Mouse (Mus musculus): ENCODE data around the gene Gng11. TPM values are rescaled to one million over a fixed set of nuclear protein-coding genes. Genes with fewer than 3 reads are reported as not detected.

The Gng11 gene
- polyA plus RNA-seq, 1 experiment from 2014 or later: 35.1 TPM

DNA sequence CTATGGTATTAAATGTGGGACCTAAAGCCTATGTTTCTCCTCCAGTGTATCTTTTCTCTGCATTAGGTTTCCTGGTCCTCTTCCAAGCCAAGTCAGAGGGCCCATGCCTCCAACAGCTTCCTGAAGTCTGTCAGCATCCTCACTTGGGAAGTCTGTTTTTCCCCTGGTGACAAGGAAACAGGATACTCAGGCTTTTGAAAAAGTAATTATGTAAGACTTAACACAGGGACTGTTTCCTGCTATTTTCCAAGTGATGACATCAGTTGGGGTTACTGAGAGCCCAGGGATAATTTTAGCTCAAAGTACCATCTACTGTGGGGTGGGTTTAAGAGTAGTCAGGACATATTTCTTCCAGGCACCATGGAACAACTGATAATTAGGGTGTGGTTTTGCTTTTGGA lies 5.8 kb downstream of the Gng11 start:
- no peaks in the 10 kb centered on the region for H3K27me3 ChIP-seq (ENCODE audit: low read depth, poor library complexity, severe bottlenecking)
- H3K4me1 ChIP-seq: 0 out of 2 replicates have a peak, but pooled peaks cover 5% of the 10 kb centered on the region
- DNase-seq (ENCODE audit: low spot score): no peak
- no peaks in the 10 kb centered on the region for H3K9me3 ChIP-seq (replicated peaks)
- no peaks in the 10 kb centered on the region for H3K36me3 ChIP-seq
- no peak overlapping the region for H3K4me3 ChIP-seq
- no peak overlapping the region for H3K27ac ChIP-seq

DNA sequence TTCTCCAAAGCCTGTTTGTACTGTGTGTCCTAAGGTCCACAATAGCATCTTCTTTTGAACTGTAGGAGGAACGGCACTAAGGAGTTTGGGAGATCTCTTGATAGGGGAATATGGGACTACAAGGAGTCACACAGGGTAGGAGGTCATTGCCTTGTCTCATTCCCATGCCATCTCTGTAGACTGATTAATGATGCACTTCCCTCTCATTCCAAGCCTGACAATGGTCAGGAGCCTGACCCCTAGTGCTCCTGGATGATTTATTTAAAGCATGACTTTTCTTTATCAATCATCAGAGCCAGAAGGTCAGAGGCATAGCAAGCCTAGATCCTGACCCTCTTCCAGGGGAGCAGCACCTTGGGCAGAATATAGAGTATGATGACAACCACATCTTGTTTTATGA lies 18.9 kb downstream of the Gng11 start:
- H3K4me3 ChIP-seq: no peak overlapping the region
- H3K9me3 ChIP-seq (replicated peaks): no peaks in the 10 kb centered on the region
- H3K36me3 ChIP-seq: no peaks in the 10 kb centered on the region
- H3K27ac ChIP-seq: no peak overlapping the region
- no peaks in the 10 kb centered on the region for H3K27me3 ChIP-seq (ENCODE audit: low read depth, poor library complexity, severe bottlenecking)
- 58% methylated on average over 1 of the region's 1 CpGs for WGBS
- no peak for DNase-seq (ENCODE audit: low spot score)
- no peaks in the 10 kb centered on the region for H3K4me1 ChIP-seq

DNA sequence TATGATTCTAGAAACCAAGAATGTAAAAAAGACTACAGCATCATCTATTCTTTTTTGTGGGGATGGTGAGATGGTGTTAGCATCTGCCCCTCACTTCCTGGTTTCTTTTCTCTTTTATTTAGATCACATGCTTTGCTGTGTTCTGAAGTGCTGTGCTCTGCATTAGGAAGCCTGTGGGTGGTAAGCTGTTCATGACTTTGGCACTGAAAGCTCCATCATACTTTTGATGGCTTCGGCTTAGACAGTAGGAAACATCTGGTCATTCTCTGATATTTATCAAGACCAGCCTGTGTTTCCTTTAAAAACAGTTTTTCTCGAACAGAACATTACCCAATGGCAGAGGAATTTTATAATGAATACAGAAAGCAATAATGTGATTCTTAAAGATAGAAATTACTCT lies 22.7 kb downstream of the Gng11 start:
- no peaks in the 10 kb centered on the region for H3K27me3 ChIP-seq (ENCODE audit: low read depth, poor library complexity, severe bottlenecking)
- WGBS: 70% methylated on average over 2 of the region's 2 CpGs
- H3K27ac ChIP-seq: no peak overlapping the region
- no peaks in the 10 kb centered on the region for H3K36me3 ChIP-seq
- H3K4me3 ChIP-seq: no peak overlapping the region
- DNase-seq (ENCODE audit: low spot score): no peak
- H3K4me1 ChIP-seq: no peaks in the 10 kb centered on the region
- H3K9me3 ChIP-seq (replicated peaks): no peaks in the 10 kb centered on the region

DNA sequence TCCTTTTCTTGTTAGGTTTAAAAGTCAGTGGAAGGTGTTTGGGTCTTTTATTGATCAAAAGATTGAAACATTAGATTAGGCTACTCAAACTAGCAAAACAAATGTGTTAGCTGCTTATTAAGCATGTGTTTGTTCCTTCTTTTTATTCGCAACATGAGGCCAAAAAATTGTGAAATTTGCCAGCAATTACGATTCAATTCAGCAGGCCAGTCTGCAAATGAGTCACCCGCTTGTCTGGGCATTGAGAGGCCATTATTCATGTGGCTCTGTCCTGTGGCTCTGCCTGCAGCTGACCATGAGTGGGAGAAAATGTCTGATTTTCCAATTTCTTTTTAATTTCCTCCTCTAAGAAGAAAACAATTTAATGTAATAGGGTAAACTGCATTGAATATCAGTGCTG lies 27.3 kb downstream of the Gng11 start:
- no peak for DNase-seq (ENCODE audit: low spot score)

DNA sequence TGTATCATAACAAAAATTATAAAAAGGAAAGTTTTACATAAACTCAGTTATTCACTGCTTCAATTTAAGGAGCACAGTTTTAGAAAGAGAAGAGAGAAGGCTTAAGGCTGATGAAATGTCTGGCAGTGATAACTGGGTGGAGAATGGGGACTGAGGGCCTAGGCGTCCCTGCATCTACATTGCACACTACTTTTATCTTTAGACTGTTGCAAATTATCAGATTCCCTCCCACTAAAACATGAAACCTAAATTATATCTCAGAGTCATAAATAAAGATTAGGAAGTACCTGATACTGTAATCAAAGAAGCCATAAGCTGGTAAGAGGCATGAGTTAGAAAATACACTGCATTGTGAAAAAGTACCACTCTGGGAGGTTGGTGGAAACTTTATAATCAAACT lies 38.1 kb downstream of the Gng11 start:
- no peaks in the 10 kb centered on the region for H3K27me3 ChIP-seq (ENCODE audit: low read depth, poor library complexity, severe bottlenecking)
- DNase-seq (ENCODE audit: low spot score): no peak
- H3K36me3 ChIP-seq: no peaks in the 10 kb centered on the region
- WGBS: 82% methylated on average over 1 of the region's 1 CpGs
- H3K4me3 ChIP-seq: no peak overlapping the region
- no peaks in the 10 kb centered on the region for H3K9me3 ChIP-seq (replicated peaks)
- H3K4me1 ChIP-seq: no peaks in the 10 kb centered on the region
- H3K27ac ChIP-seq: no peak overlapping the region

More for the DNA sequence above, 27.3 kb downstream of the Gng11 start:
- no peaks in the 10 kb centered on the region for H3K36me3 ChIP-seq
- WGBS: 81% methylated on average over 3 of the region's 3 CpGs
- H3K9me3 ChIP-seq (replicated peaks): no peaks in the 10 kb centered on the region
- no peak overlapping the region for H3K4me3 ChIP-seq
- H3K27me3 ChIP-seq (ENCODE audit: low read depth, poor library complexity, severe bottlenecking): no peaks in the 10 kb centered on the region
- no peak overlapping the region for H3K27ac ChIP-seq
- no peaks in the 10 kb centered on the region for H3K4me1 ChIP-seq

DNA sequence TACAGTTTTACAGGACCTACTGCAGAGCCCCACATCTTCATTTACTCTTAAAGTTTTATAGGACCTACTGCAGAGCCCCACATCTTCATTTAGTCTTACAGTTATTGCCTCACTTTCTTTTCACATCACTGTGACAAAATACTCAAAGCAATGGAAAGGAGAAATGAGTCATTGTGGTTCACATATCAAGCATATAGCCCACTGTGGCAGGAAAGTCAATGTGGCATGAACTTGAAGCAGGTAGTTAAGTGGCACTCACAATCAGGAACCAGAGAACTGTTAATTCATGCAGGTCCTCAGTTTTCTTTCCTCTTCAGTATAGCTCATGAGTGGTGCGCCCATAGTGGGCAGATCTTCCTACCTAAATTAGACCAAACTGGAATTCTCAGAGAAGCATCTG lies 43.5 kb downstream of the Gng11 start:
- Histone ChIP-seq H3K4me1 (no peaks in the 10 kb centered on the region), H3K27me3 (ENCODE audit: low read depth, poor library complexity, severe bottlenecking) (no peaks in the 10 kb centered on the region), H3K27ac (no peak overlapping the region), H3K36me3 (no peaks in the 10 kb centered on the region), H3K9me3 (replicated peaks) (no peaks in the 10 kb centered on the region), H3K4me3 (no peak overlapping the region)
- DNase-seq (ENCODE audit: low spot score): no peak
- WGBS: 97% methylated on average over 1 of the region's 1 CpGs

DNA sequence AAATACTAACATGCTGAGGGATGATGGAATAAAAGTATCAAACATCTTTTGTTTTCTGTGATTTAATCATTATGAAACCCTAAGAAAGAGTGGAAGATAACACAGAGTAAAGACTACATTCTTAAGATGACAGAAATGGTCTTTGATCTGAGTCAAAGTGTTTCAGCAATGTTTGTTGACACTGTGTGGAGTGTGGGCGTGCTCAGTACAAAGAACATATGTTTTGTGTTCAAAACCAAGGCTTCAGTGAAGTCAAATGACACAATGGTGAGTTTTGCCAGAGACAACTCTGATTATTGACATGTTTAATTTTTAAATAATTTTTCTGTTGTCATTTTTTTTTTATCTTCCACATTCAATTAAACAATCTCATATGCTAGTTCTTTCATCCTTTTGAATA lies 49.1 kb downstream of the Gng11 start:
- Histone ChIP-seq H3K9me3 (replicated peaks) (no peaks in the 10 kb centered on the region), H3K36me3 (no peaks in the 10 kb centered on the region), H3K27ac (no peak overlapping the region), H3K27me3 (ENCODE audit: low read depth, poor library complexity, severe bottlenecking) (no peaks in the 10 kb centered on the region), H3K4me1 (no peaks in the 10 kb centered on the region), H3K4me3 (no peak overlapping the region)
- no peak for DNase-seq (ENCODE audit: low spot score)
- 67% methylated on average over 1 of the region's 1 CpGs for WGBS

DNA sequence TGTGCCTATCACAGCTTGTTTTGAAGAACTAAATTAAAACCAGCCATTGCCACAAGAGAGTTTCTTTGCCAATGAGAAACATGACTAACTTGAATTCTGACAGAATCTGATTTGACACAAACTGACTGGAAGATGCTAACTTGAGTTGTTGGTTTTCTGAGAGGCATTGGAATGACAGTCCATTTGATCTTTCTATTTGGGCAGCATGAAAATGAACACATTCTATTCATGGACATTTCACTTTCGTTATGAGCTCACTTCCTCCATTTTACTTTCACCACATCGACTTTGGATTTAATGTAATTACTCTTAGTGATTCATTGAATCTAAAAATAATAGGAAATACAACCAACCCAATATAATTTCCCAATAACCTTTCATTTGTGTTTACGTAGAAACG lies 50.7 kb downstream of the Gng11 start:
- 93% methylated on average over 4 of the region's 4 CpGs for WGBS
- Histone ChIP-seq H3K4me3 (no peak overlapping the region), H3K4me1 (no peaks in the 10 kb centered on the region), H3K27ac (no peak overlapping the region), H3K9me3 (replicated peaks) (no peaks in the 10 kb centered on the region), H3K36me3 (no peaks in the 10 kb centered on the region), H3K27me3 (ENCODE audit: low read depth, poor library complexity, severe bottlenecking) (no peaks in the 10 kb centered on the region)
- no peak for DNase-seq (ENCODE audit: low spot score)

Other genes starting within 250 kb of the Gng11 start
- gene Calcr, start 239.2 kb upstream of the Gng11 start, polyA plus RNA-seq (2016; fragmentation: Nextera tagmentation; extraction: Ambion mirVana): 0.15 and 0.30 TPM in 2 replicates
- 0.41 and 0.90 TPM in 2 replicates for gene Tfpi2, start 15.0 kb upstream of the Gng11 start, polyA plus RNA-seq (2016; fragmentation: Nextera tagmentation; extraction: Ambion mirVana)
- gene Gngt1, start 10.1 kb upstream of the Gng11 start, polyA plus RNA-seq (2016; fragmentation: Nextera tagmentation; extraction: Ambion mirVana): not detected in 2 replicates
- gene Bet1, start 83.1 kb downstream of the Gng11 start, polyA plus RNA-seq (2016; fragmentation: Nextera tagmentation; extraction: Ambion mirVana): 61.1 and 68.3 TPM in 2 replicates